Mouse (Mus musculus): ENCODE results near the gene Ercc6l. TPM values are rescaled to one million over a fixed set of nuclear protein-coding genes. Genes with fewer than 3 reads are reported as not detected.

The Ercc6l gene
- total RNA-seq, 1 experiment = 19.3 TPM

- no peak for TF ChIP-seq MAFK (IDR thresholded peaks at IDR 0.05; ENCODE audit: insufficient read depth, low read depth, low read length)
- Histone ChIP-seq H3K36me3 (ENCODE audit: control insufficient read depth, insufficient read depth, low read length, poor library complexity, severe bottlenecking) (no peaks in the 10 kb centered on the region), H3K4me3 (ENCODE audit: insufficient read depth in 1 of 2, low read depth in 1 of 2, low read length in 2 of 2, poor library complexity in 1 of 2, severe bottlenecking in 1 of 2) (no peak overlapping the region), H3K4me1 (ENCODE audit: control insufficient read depth in 2 of 2, insufficient read depth in 2 of 2, low read length in 2 of 2, poor library complexity in 1 of 2) (no peaks in the 10 kb centered on the region), H3K27ac (ENCODE audit: insufficient read depth, low read depth, low read length, poor library complexity, severe bottlenecking) (no peak overlapping the region), H3K9ac (ENCODE audit: insufficient read depth, low read depth, low read length, poor library complexity, severe bottlenecking) (no peak overlapping the region), H3K9me3 (ENCODE audit: control insufficient read depth, insufficient read depth, low read depth, low read length) (no peaks in the 10 kb centered on the region)
- in situ Hi-C loops (cut with MboI; ENCODE audit: low sequenced_read_pairs in 2 of 2, unreplicated experiment in 2 of 2) = no loop called here
- DNase-seq (ENCODE audit: low read depth, low spot score) = no peak
Measured at GRCm38 (mm10) chrX:102170135-102170534, 13.2 kb upstream of the Ercc6l start.

DNA sequence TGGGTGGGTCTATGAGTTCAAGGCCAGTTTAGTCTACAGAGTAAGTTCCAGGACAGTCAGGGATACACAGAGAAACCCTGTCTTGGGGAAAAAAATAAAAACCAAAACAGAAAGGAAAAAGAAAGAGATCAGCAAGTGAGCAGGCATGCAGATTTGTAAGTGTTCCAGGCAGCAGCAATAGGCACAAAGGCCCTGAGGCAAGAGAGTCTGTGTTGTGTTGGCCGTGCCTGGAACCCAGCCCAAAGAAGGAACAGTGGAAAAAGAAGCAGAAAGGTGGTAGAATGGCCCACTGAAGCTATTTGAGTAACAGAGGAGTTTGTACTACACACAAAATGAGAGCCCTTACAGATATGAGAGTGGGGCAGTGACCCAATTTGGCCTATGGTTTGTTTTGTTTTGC, 12.8 kb upstream of the Ercc6l start:
- H3K9ac ChIP-seq (ENCODE audit: insufficient read depth, low read depth, low read length, poor library complexity, severe bottlenecking) = no peak overlapping the region
- in situ Hi-C loops (cut with MboI; ENCODE audit: low sequenced_read_pairs in 2 of 2, unreplicated experiment in 2 of 2) = no loop called here
- no peak for DNase-seq (ENCODE audit: low read depth, low spot score)
- no peak overlapping the region for H3K27ac ChIP-seq (ENCODE audit: insufficient read depth, low read depth, low read length, poor library complexity, severe bottlenecking)
- H3K36me3 ChIP-seq (ENCODE audit: control insufficient read depth, insufficient read depth, low read length, poor library complexity, severe bottlenecking) = no peaks in the 10 kb centered on the region
- TF ChIP-seq MAFK (IDR thresholded peaks at IDR 0.05; ENCODE audit: insufficient read depth, low read depth, low read length) (no peak), ZNF384 (IDR thresholded peaks at IDR 0.05; ENCODE audit: low read depth, low read length) (no peak), CHD2 (IDR thresholded peaks at IDR 0.05; ENCODE audit: low read depth, low read length) (no peak), HCFC1 (IDR thresholded peaks at IDR 0.05; ENCODE audit: borderline replicate concordance, insufficient read depth, low read length) (no peak), ZC3H11A (IDR thresholded peaks at IDR 0.05; ENCODE audit: borderline replicate concordance, low read depth, low read length) (no peak)
- no peaks in the 10 kb centered on the region for H3K4me1 ChIP-seq (ENCODE audit: control insufficient read depth in 2 of 2, insufficient read depth in 2 of 2, low read length in 2 of 2, poor library complexity in 1 of 2)
- H3K9me3 ChIP-seq (ENCODE audit: control insufficient read depth, insufficient read depth, low read depth, low read length) = no peaks in the 10 kb centered on the region
- no peak overlapping the region for H3K4me3 ChIP-seq (ENCODE audit: insufficient read depth in 1 of 2, low read depth in 1 of 2, low read length in 2 of 2, poor library complexity in 1 of 2, severe bottlenecking in 1 of 2)

- Histone ChIP-seq H3K27ac (ENCODE audit: insufficient read depth, low read depth, low read length, poor library complexity, severe bottlenecking) (peak overlapping the region; percentile 38; the same call in 1 of the 2 replicates), H3K9ac (ENCODE audit: insufficient read depth, low read depth, low read length, poor library complexity, severe bottlenecking) (peak overlapping the region; percentile 43; the same call in 1 of the 2 replicates), H3K36me3 (ENCODE audit: control insufficient read depth, insufficient read depth, low read length, poor library complexity, severe bottlenecking) (no peaks in the 10 kb centered on the region), H3K4me3 (ENCODE audit: insufficient read depth in 1 of 2, low read depth in 1 of 2, low read length in 2 of 2, poor library complexity in 1 of 2, severe bottlenecking in 1 of 2) (no peak overlapping the region), H3K4me1 (ENCODE audit: control insufficient read depth in 2 of 2, insufficient read depth in 2 of 2, low read length in 2 of 2, poor library complexity in 1 of 2) (no peaks in the 10 kb centered on the region), H3K9me3 (ENCODE audit: control insufficient read depth, insufficient read depth, low read depth, low read length) (no peaks in the 10 kb centered on the region)
- DNase-seq (ENCODE audit: low read depth, low spot score) = no peak
- in situ Hi-C loops (cut with MboI; ENCODE audit: low sequenced_read_pairs in 2 of 2, unreplicated experiment in 2 of 2) = no loop called here
- no peak for TF ChIP-seq HCFC1 (IDR thresholded peaks at IDR 0.05; ENCODE audit: borderline replicate concordance, insufficient read depth, low read length)
- TF ChIP-seq CHD2 (IDR thresholded peaks at IDR 0.05; ENCODE audit: low read depth, low read length) = no peak
- TF ChIP-seq ZC3H11A (IDR thresholded peaks at IDR 0.05; ENCODE audit: borderline replicate concordance, low read depth, low read length) = no peak
- TF ChIP-seq ZNF384 (IDR thresholded peaks at IDR 0.05; ENCODE audit: low read depth, low read length) = no peak
- TF ChIP-seq MAFK (IDR thresholded peaks at IDR 0.05; ENCODE audit: insufficient read depth, low read depth, low read length) = no peak
Measured at GRCm38 (mm10) chrX:102166986-102167385, 10.1 kb upstream of the Ercc6l start.

DNA sequence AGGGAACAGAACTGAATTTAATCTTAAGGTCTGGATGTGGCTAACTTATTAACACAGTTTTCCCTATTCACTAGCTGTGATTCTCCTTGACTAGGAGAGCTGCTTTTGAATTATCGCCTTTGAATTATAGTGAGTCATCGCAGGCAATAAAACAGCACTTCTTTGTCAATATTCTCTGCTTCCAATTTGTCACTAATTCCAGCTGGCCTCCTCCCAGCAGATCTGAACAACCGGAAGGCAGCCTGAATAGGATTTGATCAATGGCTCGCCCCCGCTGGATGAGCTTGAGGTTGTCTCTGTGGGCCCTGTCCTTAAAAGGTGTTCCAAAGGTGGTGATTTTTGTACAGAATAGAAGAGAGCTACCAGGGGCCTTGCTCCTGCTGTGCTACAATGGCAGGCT, 9.6 kb upstream of the Ercc6l start:
- Histone ChIP-seq H3K4me1 (ENCODE audit: control insufficient read depth in 2 of 2, insufficient read depth in 2 of 2, low read length in 2 of 2, poor library complexity in 1 of 2) (no peaks in the 10 kb centered on the region), H3K9me3 (ENCODE audit: control insufficient read depth, insufficient read depth, low read depth, low read length) (no peaks in the 10 kb centered on the region), H3K9ac (ENCODE audit: insufficient read depth, low read depth, low read length, poor library complexity, severe bottlenecking) (no peak overlapping the region), H3K36me3 (ENCODE audit: control insufficient read depth, insufficient read depth, low read length, poor library complexity, severe bottlenecking) (no peaks in the 10 kb centered on the region), H3K4me3 (ENCODE audit: insufficient read depth in 1 of 2, low read depth in 1 of 2, low read length in 2 of 2, poor library complexity in 1 of 2, severe bottlenecking in 1 of 2) (no peak overlapping the region), H3K27ac (ENCODE audit: insufficient read depth, low read depth, low read length, poor library complexity, severe bottlenecking) (peak overlapping the region; percentile 38; the same call in 1 of the 2 replicates)
- TF ChIP-seq ZNF384 (IDR thresholded peaks at IDR 0.05; ENCODE audit: low read depth, low read length) (no peak), HCFC1 (IDR thresholded peaks at IDR 0.05; ENCODE audit: borderline replicate concordance, insufficient read depth, low read length) (no peak), ZC3H11A (IDR thresholded peaks at IDR 0.05; ENCODE audit: borderline replicate concordance, low read depth, low read length) (no peak), CHD2 (IDR thresholded peaks at IDR 0.05; ENCODE audit: low read depth, low read length) (no peak), MAFK (IDR thresholded peaks at IDR 0.05; ENCODE audit: insufficient read depth, low read depth, low read length) (no peak)
- in situ Hi-C loops (cut with MboI; ENCODE audit: low sequenced_read_pairs in 2 of 2, unreplicated experiment in 2 of 2) = no loop called here
- no peak for DNase-seq (ENCODE audit: low read depth, low spot score)

DNA sequence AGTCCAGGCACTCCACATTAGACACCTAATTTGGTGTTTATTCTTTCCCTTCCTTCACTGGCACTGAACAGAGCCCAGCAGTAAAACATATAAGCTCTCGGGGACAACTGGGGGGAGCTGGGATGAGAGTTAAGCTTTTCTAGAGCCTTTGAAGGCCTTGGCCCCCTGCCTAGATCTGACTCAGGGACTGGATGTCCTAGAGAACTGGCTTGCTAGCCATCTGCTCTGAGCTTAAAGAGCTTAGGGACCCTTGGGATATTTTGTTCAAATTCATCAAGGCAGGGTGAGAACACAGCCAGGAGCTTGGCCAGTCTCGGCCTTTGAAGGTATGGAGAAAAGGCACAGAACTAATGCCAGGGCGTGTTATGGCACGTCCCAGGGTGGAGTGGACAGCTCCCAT, 6.6 kb upstream of the Ercc6l start:
- Histone ChIP-seq H3K4me3 (ENCODE audit: insufficient read depth in 1 of 2, low read depth in 1 of 2, low read length in 2 of 2, poor library complexity in 1 of 2, severe bottlenecking in 1 of 2) (no peak overlapping the region), H3K4me1 (ENCODE audit: control insufficient read depth in 2 of 2, insufficient read depth in 2 of 2, low read length in 2 of 2, poor library complexity in 1 of 2) (no peaks in the 10 kb centered on the region), H3K9ac (ENCODE audit: insufficient read depth, low read depth, low read length, poor library complexity, severe bottlenecking) (no peak overlapping the region), H3K27ac (ENCODE audit: insufficient read depth, low read depth, low read length, poor library complexity, severe bottlenecking) (no peak overlapping the region), H3K9me3 (ENCODE audit: control insufficient read depth, insufficient read depth, low read depth, low read length) (no peaks in the 10 kb centered on the region), H3K36me3 (ENCODE audit: control insufficient read depth, insufficient read depth, low read length, poor library complexity, severe bottlenecking) (no peaks in the 10 kb centered on the region)
- TF ChIP-seq ZC3H11A (IDR thresholded peaks at IDR 0.05; ENCODE audit: borderline replicate concordance, low read depth, low read length) = no peak
- TF ChIP-seq CHD2 (IDR thresholded peaks at IDR 0.05; ENCODE audit: low read depth, low read length) = no peak
- no peak for TF ChIP-seq ZNF384 (IDR thresholded peaks at IDR 0.05; ENCODE audit: low read depth, low read length)
- no peak for TF ChIP-seq HCFC1 (IDR thresholded peaks at IDR 0.05; ENCODE audit: borderline replicate concordance, insufficient read depth, low read length)
- no peak for DNase-seq (ENCODE audit: low read depth, low spot score)
- in situ Hi-C loops (cut with MboI; ENCODE audit: low sequenced_read_pairs in 2 of 2, unreplicated experiment in 2 of 2) = no loop called here
